Mouse (Mus musculus): ENCODE results near the gene Pitpnm2.

DNA sequence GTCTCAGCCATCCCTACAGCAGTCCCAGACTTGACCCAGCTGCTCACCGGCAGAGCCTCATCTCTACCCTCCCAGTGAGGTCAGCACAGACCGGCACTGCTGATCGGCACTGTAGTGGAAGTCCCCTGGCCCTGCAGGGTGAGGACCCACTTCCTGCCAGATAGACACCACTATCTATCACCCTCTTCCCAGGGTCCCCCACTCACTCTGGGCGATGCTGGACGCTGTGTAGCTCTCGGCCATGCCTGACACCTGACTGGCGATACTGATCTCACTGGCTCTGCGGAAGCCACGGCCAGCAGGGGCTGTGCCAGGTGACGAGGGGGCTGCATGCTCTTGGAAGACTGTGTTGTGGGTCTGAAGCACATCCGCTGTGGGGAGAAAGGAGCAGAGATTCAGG is 124.5 kb downstream of the Pitpnm2 start:
- TF ChIP-seq MYC (IDR thresholded peaks at IDR 0.05; ENCODE audit: low read depth, low read length) (no peak), EP300 (IDR thresholded peaks at IDR 0.05; ENCODE audit: low read depth in 1 of 2, low read length in 2 of 2) (no peak), CHD1 (IDR thresholded peaks at IDR 0.05; ENCODE audit: low read depth, low read length) (no peak), TAL1 (IDR thresholded peaks at IDR 0.05; ENCODE audit: low read length) (no peak), POLR2A (IDR thresholded peaks at IDR 0.05; ENCODE audit: control insufficient read depth in 1 of 2, insufficient read depth in 1 of 2, low read depth in 1 of 2, low read length in 2 of 2, poor library complexity in 1 of 2) (no peak), UBTF (IDR thresholded peaks at IDR 0.05; ENCODE audit: borderline replicate concordance, insufficient read depth, low read depth, low read length) (no peak), CTCF (IDR thresholded peaks at IDR 0.05 in 2 of 3, conservative IDR thresholded peaks at IDR 0.05 in 1 of 3; ENCODE audit: control insufficient read depth in 1 of 3, insufficient read depth in 1 of 3, low read depth in 2 of 3, low read length in 3 of 3, poor library complexity in 1 of 3, severe bottlenecking in 1 of 3) (no peak), E2F4 (IDR thresholded peaks at IDR 0.05; ENCODE audit: borderline replicate concordance, low read depth, low read length) (no peak), KAT2A (conservative IDR thresholded peaks at IDR 0.05; ENCODE audit: low read depth, low read length) (no peak)

Data from MEL (cell line).